Mouse (Mus musculus) frontal cortex, postnatal 14 days (tissue): Measurements from ENCODE around the gene Galm.
"Not testable (repeated sequence)": the region's sequence is repeated elsewhere in the genome, so short reads cannot be mapped to it uniquely, and the experiment has no call there.

Experiments
- DNase-seq, 2 experiments: peaks; one replicate each; pipeline ENCODE4 v3.0.0; 2022; ENCODE audit warnings: low spot score in 2 of 2

The Galm gene

GRCm38 (mm10) chr17:80206671-80207581 is 79.7 kb downstream of the Galm start, which contains the start of the genes Srsf7 and Ttc39d:
Srsf7 (minus strand) TSS chr17:80207307.
Ttc39d (plus strand) TSS chr17:80207460.
- peak; percentile 97 to 98 for DNase-seq

- not testable (repeated sequence) for DNase-seq
Observed at GRCm38 (mm10) chr17:80213998-80214397, 86.7 kb downstream of the Galm start.

GRCm38 (mm10) chr17:80220131-80220530 is 92.9 kb downstream of the Galm start:
- DNase-seq: no peak

- DNase-seq: no peak
Observed at GRCm38 (mm10) chr17:80221202-80221601, 93.9 kb downstream of the Galm start.

GRCm38 (mm10) chr17:80221890-80222628 is 94.8 kb downstream of the Galm start:
- DNase-seq: no peak

- DNase-seq: no peak
Observed at GRCm38 (mm10) chr17:80223829-80224228, 96.6 kb downstream of the Galm start.

- peak; percentile 73 to 76 for DNase-seq
Observed at GRCm38 (mm10) chr17:80224326-80225116, 97.2 kb downstream of the Galm start, which contains the start of gene Gemin6. Gemin6 (plus strand) TSS chr17:80224441.

GRCm38 (mm10) chr17:80225142-80225541 is 97.9 kb downstream of the Galm start:
- not testable (repeated sequence) for DNase-seq

- no peak for DNase-seq
Observed at GRCm38 (mm10) chr17:80229396-80229795, 102.1 kb downstream of the Galm start.

- no peak for DNase-seq
Observed at GRCm38 (mm10) chr17:80233844-80234243, 106.6 kb downstream of the Galm start.

- no peak for DNase-seq
Observed at GRCm38 (mm10) chr17:80234376-80234775, 107.1 kb downstream of the Galm start.
